Mouse (Mus musculus): ENCODE data around the gene Tcn2.
"Not testable (repeated sequence)": the region's sequence is repeated elsewhere in the genome, so short reads cannot be mapped to it uniquely, and the experiment has no call there.

The Tcn2 gene

GRCm38 (mm10) chr11:3931511-3932211, at the start of gene Tcn2:
Tcn2 (minus strand) TSS chr11:3932159.
- DNase-seq: peak; percentile 77 to 79

- DNase-seq: no peak
Observed at GRCm38 (mm10) chr11:3981536-3981935, 49.6 kb upstream of the Tcn2 start.

- DNase-seq: no peak
Observed at GRCm38 (mm10) chr11:3978421-3978820, 46.5 kb upstream of the Tcn2 start.

- DNase-seq: no peak
Observed at GRCm38 (mm10) chr11:3976678-3977077, 44.7 kb upstream of the Tcn2 start, which contains the start of gene 4930556J24Rik. 4930556J24Rik (minus strand) TSS chr11:3976778.

GRCm38 (mm10) chr11:3974311-3974710, 42.4 kb upstream of the Tcn2 start:
- DNase-seq: no peak

GRCm38 (mm10) chr11:3973081-3973480, 41.1 kb upstream of the Tcn2 start:
- DNase-seq: no peak

- DNase-seq: no peak
Observed at GRCm38 (mm10) chr11:3970361-3970760, 38.4 kb upstream of the Tcn2 start.

- DNase-seq: no peak
Observed at GRCm38 (mm10) chr11:3969837-3970236, 37.9 kb upstream of the Tcn2 start.

GRCm38 (mm10) chr11:3964416-3965172, 32.6 kb upstream of the Tcn2 start:
- peak; percentile 27 to 29 for DNase-seq

- peak; percentile 83 to 85 for DNase-seq
Observed at GRCm38 (mm10) chr11:3963610-3964415, 31.9 kb upstream of the Tcn2 start, which contains the start of gene Pes1. Pes1 (plus strand) TSS chr11:3963975.

- DNase-seq: no peak
Observed at GRCm38 (mm10) chr11:3963155-3963554, 31.2 kb upstream of the Tcn2 start.

GRCm38 (mm10) chr11:3961761-3962160, 29.8 kb upstream of the Tcn2 start:
- DNase-seq: no peak

GRCm38 (mm10) chr11:3960901-3961300, 28.9 kb upstream of the Tcn2 start:
- no peak for DNase-seq

- DNase-seq: not testable (repeated sequence)
Observed at GRCm38 (mm10) chr11:3955371-3955770, 23.4 kb upstream of the Tcn2 start.

- not testable (repeated sequence) for DNase-seq
Observed at GRCm38 (mm10) chr11:3954876-3955275, 22.9 kb upstream of the Tcn2 start.

GRCm38 (mm10) chr11:3946386-3946785, 14.4 kb upstream of the Tcn2 start:
- no peak for DNase-seq

GRCm38 (mm10) chr11:3941371-3941770, 9.4 kb upstream of the Tcn2 start:
- DNase-seq: no peak

- no peak for DNase-seq
Observed at GRCm38 (mm10) chr11:3937321-3937874, 5.4 kb upstream of the Tcn2 start.

- no peak for DNase-seq
Observed at GRCm38 (mm10) chr11:3936318-3936717, 4.4 kb upstream of the Tcn2 start.

- DNase-seq: no peak
Observed at GRCm38 (mm10) chr11:3935135-3935534, 3.2 kb upstream of the Tcn2 start.

GRCm38 (mm10) chr11:3933756-3934285, 1.9 kb upstream of the Tcn2 start:
- no peak for DNase-seq

- no peak for DNase-seq
Observed at GRCm38 (mm10) chr11:3930931-3931330, 1.0 kb downstream of the Tcn2 start.

GRCm38 (mm10) chr11:3930019-3930418, 1.9 kb downstream of the Tcn2 start:
- DNase-seq: no peak
